Mouse (Mus musculus): ENCODE results near the gene Lrrc4c.

The Lrrc4c gene

DNA sequence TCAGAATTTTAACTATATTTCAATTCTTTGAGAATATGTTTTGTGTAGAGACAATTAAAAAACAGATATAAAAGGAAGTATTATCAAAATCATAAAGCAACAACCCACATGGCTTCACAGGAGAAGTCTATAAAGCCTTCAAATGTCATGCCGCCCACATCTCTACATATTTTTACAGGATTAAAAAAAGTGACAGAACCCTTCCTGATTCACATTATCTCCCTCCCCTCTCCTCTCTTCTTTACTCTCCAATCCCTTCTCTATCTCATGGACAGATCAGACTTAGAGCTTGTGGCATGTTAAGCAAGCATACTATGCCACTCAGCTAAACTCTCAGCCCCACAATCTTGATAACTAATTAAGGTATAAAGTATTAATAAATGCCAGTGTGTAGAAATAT lies 535.8 kb downstream of the Lrrc4c start:
- no peak for DNase-seq (ENCODE audit: low spot score in 2 of 2)

DNA sequence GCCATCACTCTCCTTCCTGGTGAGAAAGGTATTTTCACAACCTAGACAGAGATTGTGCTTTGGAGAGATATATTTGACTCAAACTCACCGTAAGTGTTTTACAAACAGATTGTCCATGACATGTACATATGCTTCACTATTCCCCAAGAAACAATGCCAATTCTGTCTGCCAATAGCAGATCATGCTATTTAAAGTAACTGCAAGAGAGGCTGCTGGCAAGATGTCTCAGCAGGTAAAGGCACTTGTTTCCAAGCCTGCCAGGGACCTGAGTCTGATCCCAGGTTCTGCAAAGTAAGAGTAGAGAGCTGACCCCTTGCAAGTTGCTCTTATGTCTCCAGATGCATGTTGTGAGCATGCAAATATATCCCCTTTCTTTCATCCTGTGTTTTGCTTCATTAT lies 558.1 kb downstream of the Lrrc4c start:
- DNase-seq (ENCODE audit: low spot score in 2 of 2), result no peak

GRCm38 (mm10) chr2:96949531-96949930 lies 631.6 kb downstream of the Lrrc4c start:
- DNase-seq (ENCODE audit: low spot score in 2 of 2), result no peak

DNA sequence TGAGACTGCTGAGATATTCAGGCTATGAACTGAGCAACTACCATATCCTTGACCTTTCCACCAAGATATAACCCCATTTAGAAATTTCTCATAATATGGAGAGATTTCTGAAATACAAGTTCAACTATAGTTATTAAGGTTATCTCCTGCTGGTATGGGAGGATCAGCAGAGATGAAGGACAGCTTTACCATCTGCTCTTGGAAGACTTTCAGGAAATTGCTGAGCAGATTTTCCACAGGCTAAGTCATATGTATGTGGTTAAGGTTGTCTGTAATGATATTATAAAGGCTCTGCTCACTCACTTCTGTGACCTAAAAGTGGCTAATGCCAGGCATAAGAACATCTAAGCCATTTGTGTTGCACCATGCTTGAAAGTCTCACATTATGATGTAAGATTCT lies 681.6 kb downstream of the Lrrc4c start:
- no peak for DNase-seq (ENCODE audit: low spot score in 2 of 2)

DNA sequence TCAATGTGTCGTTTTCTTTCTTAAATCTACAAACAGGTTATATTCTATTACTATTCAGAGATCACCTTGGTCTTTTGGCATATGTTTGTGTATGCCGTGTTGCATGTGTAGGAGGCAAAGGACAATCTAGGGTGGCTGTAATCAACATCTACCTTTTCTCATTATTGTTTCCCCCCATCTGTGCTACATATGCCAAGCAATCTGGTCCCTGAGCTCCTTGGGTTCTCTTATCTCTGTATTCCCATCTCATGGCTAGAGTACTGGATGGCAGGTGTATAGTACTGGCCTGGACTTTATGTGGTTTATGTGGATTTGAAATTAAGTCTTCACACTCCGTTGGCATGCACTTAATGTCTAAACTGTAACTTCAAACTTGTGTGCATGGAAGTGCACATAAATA lies 700.4 kb downstream of the Lrrc4c start:
- DNase-seq (ENCODE audit: low spot score in 2 of 2), result no peak

- no peak for DNase-seq (ENCODE audit: low spot score in 2 of 2)
Measured at GRCm38 (mm10) chr2:97026991-97027390, 709.0 kb downstream of the Lrrc4c start.

DNA sequence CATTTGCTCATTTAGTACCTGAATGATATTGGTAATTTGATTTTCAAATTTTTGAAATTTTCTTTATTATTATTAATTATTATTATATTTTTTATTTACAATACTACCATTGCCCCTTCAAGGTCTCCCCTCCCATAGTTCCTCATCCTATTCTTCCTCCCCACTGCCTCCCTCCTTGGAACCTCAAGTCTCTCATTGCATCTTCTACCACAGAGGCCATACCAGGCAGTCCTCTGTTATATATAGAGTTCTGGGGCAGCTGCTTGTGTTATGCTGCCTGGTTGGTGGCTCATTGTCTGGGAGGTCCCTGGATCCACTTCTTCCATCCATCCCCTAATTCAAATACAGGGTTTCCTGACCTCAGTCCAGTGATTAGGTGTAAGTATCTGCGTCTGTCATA lies 709.6 kb downstream of the Lrrc4c start:
- no peak for DNase-seq (ENCODE audit: low spot score in 2 of 2)

DNA sequence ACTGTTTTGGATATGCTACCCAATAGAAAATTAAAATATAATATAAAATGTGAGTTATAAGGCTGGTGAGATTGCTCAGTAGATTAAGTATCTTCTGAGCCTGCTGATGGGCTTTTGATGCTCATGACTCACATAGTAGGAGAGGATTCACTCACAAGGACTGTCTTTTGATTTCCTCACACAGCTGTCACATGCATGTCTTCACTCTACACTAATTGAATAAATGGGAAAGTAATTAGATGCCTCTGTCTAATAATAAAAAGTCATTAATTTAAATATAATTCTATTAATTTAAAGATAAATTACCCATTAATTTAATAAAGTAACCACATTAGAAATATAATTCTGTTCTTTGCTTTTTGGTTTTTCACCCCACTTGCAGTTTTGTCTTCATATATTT lies 718.4 kb downstream of the Lrrc4c start:
- no peak for DNase-seq (ENCODE audit: low spot score in 2 of 2)

GRCm38 (mm10) chr2:97037024-97037814 lies 719.2 kb downstream of the Lrrc4c start:
- DNase-seq (ENCODE audit: low spot score in 2 of 2), result no peak

GRCm38 (mm10) chr2:97044016-97044415 lies 726.0 kb downstream of the Lrrc4c start:
- no peak for DNase-seq (ENCODE audit: low spot score in 2 of 2)

- no peak for DNase-seq (ENCODE audit: low spot score in 2 of 2)
Measured at GRCm38 (mm10) chr2:97045628-97046027, 727.7 kb downstream of the Lrrc4c start.

DNA sequence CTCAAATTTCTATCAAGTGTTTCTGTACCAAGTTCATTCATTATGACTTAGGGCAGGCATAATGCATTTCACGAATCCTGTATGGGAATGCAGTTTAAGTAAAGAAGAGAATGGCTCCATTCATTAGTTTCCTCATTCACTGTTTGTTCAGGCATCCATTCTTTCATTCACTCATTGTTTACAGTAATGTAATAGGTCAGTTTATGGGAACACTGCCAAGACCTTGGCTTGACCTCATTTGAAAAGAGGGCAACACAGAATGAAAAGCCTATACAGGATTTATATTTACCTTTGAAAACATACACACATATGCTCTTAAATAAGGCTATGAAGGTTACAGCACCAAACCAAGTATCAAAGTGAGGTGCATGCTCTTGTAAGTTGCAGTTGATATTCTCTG lies 762.2 kb downstream of the Lrrc4c start:
- DNase-seq (ENCODE audit: low spot score in 2 of 2), result no peak

DNA sequence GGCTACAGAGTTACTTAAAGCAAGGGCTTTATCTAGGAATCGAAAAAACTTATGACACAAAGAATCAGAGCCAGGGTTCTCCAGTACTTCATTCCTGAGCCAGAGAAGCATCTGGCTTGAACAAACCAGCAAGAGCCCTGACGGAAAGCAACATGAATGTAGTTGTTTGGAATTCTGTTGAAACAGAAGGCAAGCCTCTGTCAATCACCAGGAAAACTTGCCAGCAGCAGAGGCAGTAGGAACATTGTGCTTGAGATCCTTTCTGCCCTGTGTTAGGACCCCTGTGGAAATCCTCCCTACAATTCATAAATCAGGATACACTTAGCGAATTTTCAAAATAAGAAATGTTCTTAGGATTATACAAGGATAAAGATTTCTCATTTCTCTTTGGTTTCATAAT lies 780.0 kb downstream of the Lrrc4c start:
- DNase-seq (ENCODE audit: low spot score in 2 of 2), result no peak

DNA sequence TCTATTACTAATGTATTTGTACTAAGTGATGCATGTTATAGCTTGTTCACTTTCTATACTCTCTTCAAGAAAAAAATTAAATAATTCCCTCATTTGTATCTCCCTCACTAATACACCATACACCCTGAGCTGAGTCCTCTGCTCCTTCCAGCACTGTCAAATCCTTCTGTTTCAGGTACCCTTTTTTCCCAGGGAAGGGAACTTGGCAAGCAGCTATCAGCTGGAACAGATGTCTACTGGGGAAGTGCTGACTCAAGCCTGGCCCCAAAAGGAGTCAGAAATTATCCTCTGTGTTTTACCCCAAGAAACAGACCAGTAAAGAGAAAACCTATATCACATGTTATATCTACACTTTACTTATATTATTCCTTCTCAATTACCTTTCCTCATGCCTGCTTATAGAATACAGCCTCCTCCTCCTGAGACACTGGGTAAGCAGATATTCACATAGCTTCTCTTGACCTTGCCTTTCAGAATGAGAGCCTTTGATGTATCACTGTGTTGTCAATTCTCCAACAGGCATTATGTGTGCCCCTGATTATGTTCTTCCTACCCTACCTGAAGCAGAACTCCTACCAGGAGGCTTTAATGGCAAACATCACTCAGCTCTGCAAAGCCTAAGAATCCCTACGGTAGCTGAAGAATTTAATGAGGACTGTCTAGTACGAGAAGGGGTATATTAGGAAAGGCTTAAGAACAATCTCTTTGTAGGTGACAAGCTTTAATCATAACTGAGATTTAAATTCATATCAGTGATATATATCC lies 785.6 kb downstream of the Lrrc4c start:
- no peak for DNase-seq (ENCODE audit: low spot score in 2 of 2)

GRCm38 (mm10) chr2:97124246-97124645 lies 806.3 kb downstream of the Lrrc4c start:
- DNase-seq (ENCODE audit: low spot score in 2 of 2), result no peak

DNA sequence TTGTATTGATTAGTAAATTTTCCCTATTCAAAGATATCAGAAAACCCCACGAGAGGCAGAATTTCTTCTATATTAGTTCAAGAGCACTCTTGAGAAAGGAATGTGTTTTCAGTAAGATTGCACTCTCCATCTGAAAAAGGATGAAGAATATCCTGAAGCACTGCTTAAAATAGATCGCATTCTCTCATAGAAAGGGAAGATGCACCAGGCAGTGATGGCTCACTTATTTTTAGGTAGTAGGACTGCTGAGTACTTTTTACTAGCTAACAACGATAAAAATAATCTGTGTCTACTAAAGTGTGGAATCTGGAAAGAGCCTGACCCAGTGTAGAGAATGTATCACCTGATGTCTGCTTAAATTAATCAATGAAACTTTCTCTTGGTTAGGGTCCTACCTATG lies 820.5 kb downstream of the Lrrc4c start:
- no peak for DNase-seq (ENCODE audit: low spot score in 2 of 2)

GRCm38 (mm10) chr2:97151626-97152194 lies 833.7 kb downstream of the Lrrc4c start:
- DNase-seq (ENCODE audit: low spot score in 2 of 2), result no peak

- no peak for DNase-seq (ENCODE audit: low spot score in 2 of 2)
Measured at GRCm38 (mm10) chr2:97165745-97166144, 847.8 kb downstream of the Lrrc4c start.

DNA sequence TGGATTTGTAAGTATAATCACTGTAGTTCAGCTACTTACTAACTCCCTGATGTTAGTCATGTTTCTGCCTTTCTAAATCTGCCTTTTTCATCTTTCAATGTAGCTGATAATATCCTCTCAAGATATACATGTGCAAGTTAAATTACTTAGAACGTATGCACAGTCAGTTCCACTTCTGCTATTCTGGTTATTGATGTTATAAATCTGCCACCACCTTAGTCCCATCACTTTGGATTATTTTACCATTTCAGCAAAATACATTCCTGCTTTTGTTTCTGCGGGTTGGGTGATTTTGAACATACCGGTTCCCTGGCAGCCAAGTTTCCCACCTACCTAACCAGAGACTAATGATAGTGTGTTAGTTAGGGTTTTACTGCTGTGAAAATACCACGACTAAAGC lies 860.4 kb downstream of the Lrrc4c start:
- DNase-seq (ENCODE audit: low spot score in 2 of 2), result no peak

GRCm38 (mm10) chr2:97196968-97197606 lies 879.1 kb downstream of the Lrrc4c start:
- no peak for DNase-seq (ENCODE audit: low spot score in 2 of 2)

DNA sequence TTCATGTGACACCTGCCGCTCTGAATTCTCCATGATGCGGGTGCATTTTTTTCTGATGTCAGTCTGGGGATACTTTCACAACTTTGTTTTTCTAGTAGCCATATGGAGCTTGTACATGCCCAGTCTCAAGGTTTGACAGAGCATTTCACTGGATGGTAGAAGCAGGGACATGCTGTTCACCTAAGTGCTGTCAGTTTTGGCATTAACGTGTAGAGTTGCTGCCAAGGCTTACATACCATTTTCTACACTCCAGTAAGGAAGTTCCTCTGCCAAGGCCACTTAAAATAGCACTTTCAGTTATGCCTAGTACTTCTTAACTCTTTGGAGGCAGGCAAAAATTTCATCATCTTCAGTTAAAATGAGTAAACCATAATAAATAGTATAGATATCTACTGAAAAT lies 915.0 kb downstream of the Lrrc4c start:
- no peak for DNase-seq (ENCODE audit: low spot score in 2 of 2)

DNA sequence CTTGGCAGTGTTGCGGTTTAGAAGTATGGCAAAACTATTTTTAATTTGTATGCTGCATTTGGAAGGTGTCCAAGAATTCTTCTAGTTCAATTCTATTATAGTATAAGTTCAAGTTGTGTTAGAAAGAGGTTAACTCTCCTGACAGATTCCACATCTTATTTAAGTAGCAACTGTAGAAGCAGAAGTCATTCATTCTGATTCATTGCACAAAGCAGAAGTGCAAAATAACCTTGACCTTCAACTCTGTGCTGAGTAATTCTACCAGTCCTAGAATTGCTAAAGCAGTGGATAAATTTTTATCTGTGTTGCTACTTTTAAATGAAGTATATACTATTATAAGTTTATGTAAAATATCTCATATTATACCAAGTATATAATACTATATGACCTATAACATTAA lies 916.1 kb downstream of the Lrrc4c start:
- no peak for DNase-seq (ENCODE audit: low spot score in 2 of 2)
